Mouse (Mus musculus) stomach, postnatal 0 days (tissue): ENCODE data around the gene Pcsk5. TPM values are rescaled to one million over a fixed set of nuclear protein-coding genes. Genes with fewer than 3 reads are reported as not detected.

Experiments
- ATAC-seq: fragments of 200-750 bp; cut with Nextera tagmentation; 2 replicates; pipeline ENCODE4 v1.8.0; 2017; ENCODE audit not compliant: low FRiP score, low TSS enrichment
- DNase-seq: peaks from one replicate; pipeline ENCODE4 v3.0.0-alpha.2; 2016; ENCODE audit warnings: low spot score
- H3K27ac ChIP-seq: fragments of 300-500 bp; sonication (generic); replicated peaks from 2 replicates; pipeline ENCODE4 v1.5.1; 2014; ENCODE audit warnings: mild to moderate bottlenecking, control low read depth
- H3K27me3 ChIP-seq: fragments of 300-500 bp; sonication (generic); 2 replicates; pipeline ENCODE4 v1.6.1; 2014; ENCODE audit warnings: low read length; ENCODE audit not compliant: control insufficient read depth, insufficient read depth
- H3K36me3 ChIP-seq: fragments of 300-500 bp; sonication (generic); 2 replicates; pipeline ENCODE4 v1.6.1; 2014; ENCODE audit warnings: low read length, mixed read lengths; ENCODE audit not compliant: control insufficient read depth, insufficient read depth
- H3K4me1 ChIP-seq: fragments of 300-500 bp; sonication (generic); replicated peaks from 2 replicates; pipeline ENCODE4 v1.6.1; 2014; ENCODE audit warnings: antibody characterized with exemption; ENCODE audit not compliant: control insufficient read depth, insufficient read depth
- H3K4me2 ChIP-seq: fragments of 300-500 bp; sonication (generic); replicated peaks from 2 replicates; pipeline ENCODE4 v1.6.1; 2014; ENCODE audit warnings: low read depth, mild to moderate bottlenecking, control low read depth, moderate library complexity
- H3K4me3 ChIP-seq: fragments of 300-500 bp; sonication (generic); 2 replicates; pipeline ENCODE4 v1.5.1; 2014; ENCODE audit warnings: low read depth, low read length, control low read depth
- H3K9ac ChIP-seq: fragments of 300-500 bp; sonication (generic); 2 replicates; pipeline ENCODE4 v1.6.1; 2014; ENCODE audit warnings: mild to moderate bottlenecking, low read length, control low read depth, mixed read lengths
- H3K9me3 ChIP-seq: fragments of 300-500 bp; sonication (generic); 2 replicates; pipeline ENCODE4 v1.6.1; 2016; ENCODE audit warnings: low read length; ENCODE audit not compliant: control insufficient read depth
- CTCF ChIP-seq: IDR thresholded peaks from 2 replicates; pipeline ENCODE4 v1.5.1; 2016; ENCODE audit warnings: antibody characterized with exemption, low read depth, mild to moderate bottlenecking, moderate library complexity
- EP300 ChIP-seq: optimal IDR thresholded peaks from 2 replicates; pipeline ENCODE3; 2016; ENCODE audit warnings: antibody characterized with exemption
- WGBS: fragments of 180-500 bp; shearing (Covaris S2); extraction: QIAGEN DNeasy Blood & Tissue Kit; methylation state at CpG from one replicate; pipeline ENCODE4 v1.1.7; 2014; 5-methylcytosine and 5-hydroxymethylcytosine counted together
- polyA plus RNA-seq: library from polyadenylated mRNA; unstranded; fragments of >200 nt; fragmentation: Nextera tagmentation; extraction: Ambion mirVana; gene quantifications from 2 replicates; pipeline ENCODE4 v1.2.1, GENCODE M21; 2015

Gene Pcsk5
- polyA plus RNA-seq, 1 experiment from 2014 or later: 4.3 TPM

GRCm38 (mm10) chr19:17745380-17745779 is 92.1 kb downstream of the Pcsk5 start:
- Histone ChIP-seq H3K9ac (no peak overlapping the region), H3K4me2 (no peak overlapping the region), H3K36me3 (no peaks in the 10 kb centered on the region), H3K4me3 (no peak overlapping the region), H3K27me3 (no peaks in the 10 kb centered on the region), H3K9me3 (no peaks in the 10 kb centered on the region), H3K4me1 (no peaks in the 10 kb centered on the region), H3K27ac (no peak overlapping the region)
- WGBS: 88% methylated on average over 2 of the region's 2 CpGs
- TF ChIP-seq CTCF: no peak
- no peak for TF ChIP-seq EP300
- DNase-seq: no peak
- ATAC-seq: no peak

- TF ChIP-seq CTCF (no peak), EP300 (no peak)
- no peaks in the 10 kb centered on the region for H3K27me3 ChIP-seq
- WGBS: 56% methylated on average over 8 of the region's 8 CpGs
- H3K4me2 ChIP-seq: no peak overlapping the region
- DNase-seq (peak; percentile 47), ATAC-seq (peak; percentile 83)
- no peaks in the 10 kb centered on the region for H3K4me1 ChIP-seq
- no peak overlapping the region for H3K27ac ChIP-seq
- H3K36me3 ChIP-seq: no peaks in the 10 kb centered on the region
- no peaks in the 10 kb centered on the region for H3K9me3 ChIP-seq
- H3K4me3 ChIP-seq: no peak overlapping the region
- H3K9ac ChIP-seq: no peak overlapping the region
These were observed 92.9 kb downstream of the Pcsk5 start for GRCm38 (mm10) chr19:17744474-17745069.

- H3K9ac ChIP-seq: no peak overlapping the region
- H3K9me3 ChIP-seq: no peaks in the 10 kb centered on the region
- no peak overlapping the region for H3K4me2 ChIP-seq
- ATAC-seq (no peak), DNase-seq (no peak)
- no peak overlapping the region for H3K4me3 ChIP-seq
- H3K4me1 ChIP-seq: no peaks in the 10 kb centered on the region
- H3K27me3 ChIP-seq: no peaks in the 10 kb centered on the region
- no peaks in the 10 kb centered on the region for H3K36me3 ChIP-seq
- 31% methylated on average over 1 of the region's 1 CpGs for WGBS
- TF ChIP-seq EP300 (no peak), CTCF (no peak)
- no peak overlapping the region for H3K27ac ChIP-seq
These were observed 96.0 kb downstream of the Pcsk5 start for GRCm38 (mm10) chr19:17741465-17741864.

- Histone ChIP-seq H3K36me3 (no peaks in the 10 kb centered on the region), H3K27me3 (no peaks in the 10 kb centered on the region), H3K4me2 (no peak overlapping the region), H3K4me1 (no peaks in the 10 kb centered on the region), H3K9me3 (no peaks in the 10 kb centered on the region), H3K9ac (no peak overlapping the region), H3K4me3 (no peak overlapping the region), H3K27ac (no peak overlapping the region)
- TF ChIP-seq CTCF (no peak), EP300 (no peak)
- no peak for DNase-seq
- peak; percentile 60; the same call in 1 of the 2 replicates for ATAC-seq
These were observed 104.7 kb downstream of the Pcsk5 start for GRCm38 (mm10) chr19:17732676-17733277.

GRCm38 (mm10) chr19:17717066-17717465 is 120.4 kb downstream of the Pcsk5 start:
- 91% methylated on average over 10 of the region's 10 CpGs for WGBS

GRCm38 (mm10) chr19:17715281-17715955 is 122.0 kb downstream of the Pcsk5 start:
- no peak for TF ChIP-seq EP300
- TF ChIP-seq CTCF: no peak
- DNase-seq (no peak), ATAC-seq (no peak)
- Histone ChIP-seq H3K4me1 (no peaks in the 10 kb centered on the region), H3K27ac (no peak overlapping the region), H3K36me3 (no peaks in the 10 kb centered on the region), H3K27me3 (no peaks in the 10 kb centered on the region), H3K4me3 (no peak overlapping the region), H3K9me3 (no peaks in the 10 kb centered on the region), H3K4me2 (no peak overlapping the region), H3K9ac (no peak overlapping the region)
- 46% methylated on average over 9 of the region's 9 CpGs for WGBS

More at GRCm38 (mm10) chr19:17717066-17717465, 120.4 kb downstream of the Pcsk5 start:
- Histone ChIP-seq H3K27ac (no peak overlapping the region), H3K9ac (no peak overlapping the region), H3K27me3 (no peaks in the 10 kb centered on the region), H3K9me3 (no peaks in the 10 kb centered on the region), H3K36me3 (no peaks in the 10 kb centered on the region), H3K4me3 (no peak overlapping the region), H3K4me1 (no peaks in the 10 kb centered on the region), H3K4me2 (no peak overlapping the region)
- ATAC-seq: no peak
- no peak for DNase-seq
- no peak for TF ChIP-seq EP300
- TF ChIP-seq CTCF: no peak
